Mouse (Mus musculus): ENCODE measurements at regions not wholly inside any gene's neighbourhood (a gene's known extent, or its start where the extent isn't known, plus 50 kb on each side); places are given as distances from the start of the nearest gene placed in this dataset.

- TF ChIP-seq CTCF (IDR thresholded peaks at IDR 0.05), result no peak
- no peak for ATAC-seq
- H3K27me3 ChIP-seq, result no peaks in the 10 kb centered on the region
- DNase-seq (ENCODE audit: low read depth, low spot score), result no peak
- ChIA-PET POLR2A (no interaction called here), CTCF (no interaction called here)
- in situ Hi-C loops (cut with MboI; ENCODE audit: low pct_unique_long_range_greater_than_20kb), result no loop called here
Measured at GRCm38 (mm10) chr12:70628384-70629365, 175.8 kb downstream of the Tmx1 start.

- CTCF ChIA-PET, result no interaction called here
- DNase-seq (ENCODE audit: low read depth, low spot score) (no peak), ATAC-seq (no peak)
- H3K27me3 ChIP-seq, result no peaks in the 10 kb centered on the region
- no peak for TF ChIP-seq CTCF (IDR thresholded peaks at IDR 0.05)
- in situ Hi-C loops (cut with MboI; ENCODE audit: low pct_unique_long_range_greater_than_20kb), result no loop called here
- POLR2A ChIA-PET, result no interaction called here
Measured at GRCm38 (mm10) chr12:70629371-70629770, 176.5 kb downstream of the Tmx1 start.

- in situ Hi-C loops (cut with MboI; ENCODE audit: low pct_unique_long_range_greater_than_20kb), result no loop called here
- POLR2A ChIA-PET, result no interaction called here
- TF ChIP-seq CTCF (IDR thresholded peaks at IDR 0.05), result no peak
- ATAC-seq, result no peak
- H3K27me3 ChIP-seq, result no peaks in the 10 kb centered on the region
- DNase-seq (ENCODE audit: low read depth, low spot score), result no peak
- CTCF ChIA-PET, result no interaction called here
Measured at GRCm38 (mm10) chr12:70631281-70631680, 178.4 kb downstream of the Tmx1 start.

GRCm38 (mm10) chr12:70633194-70633593, 180.3 kb downstream of the Tmx1 start:
- ATAC-seq (no peak), DNase-seq (ENCODE audit: low read depth, low spot score) (no peak)
- in situ Hi-C loops (cut with MboI; ENCODE audit: low pct_unique_long_range_greater_than_20kb), result no loop called here
- no peaks in the 10 kb centered on the region for H3K27me3 ChIP-seq
- TF ChIP-seq CTCF (IDR thresholded peaks at IDR 0.05), result no peak
- POLR2A ChIA-PET, result no interaction called here
- CTCF ChIA-PET, result no interaction called here

- ATAC-seq, result no peak
- H3K27me3 ChIP-seq, result no peaks in the 10 kb centered on the region
- DNase-seq (ENCODE audit: low read depth, low spot score), result no peak
- in situ Hi-C loops (cut with MboI; ENCODE audit: low pct_unique_long_range_greater_than_20kb), result no loop called here
- ChIA-PET POLR2A (no interaction called here), CTCF (no interaction called here)
- TF ChIP-seq CTCF (IDR thresholded peaks at IDR 0.05), result no peak
Measured at GRCm38 (mm10) chr12:70633622-70634365, 180.9 kb downstream of the Tmx1 start.

- no peak for TF ChIP-seq CTCF (IDR thresholded peaks at IDR 0.05)
- no peak for ATAC-seq
- ChIA-PET CTCF (no interaction called here), POLR2A (no interaction called here)
- H3K27me3 ChIP-seq, result no peaks in the 10 kb centered on the region
- in situ Hi-C loops (cut with MboI; ENCODE audit: low pct_unique_long_range_greater_than_20kb), result no loop called here
- DNase-seq (ENCODE audit: low read depth, low spot score), result no peak
Measured at GRCm38 (mm10) chr12:70635997-70636396, 183.1 kb downstream of the Tmx1 start.

GRCm38 (mm10) chr12:70640186-70640585, 185.1 kb upstream of the Frmd6 start:
- in situ Hi-C loops (cut with MboI; ENCODE audit: low pct_unique_long_range_greater_than_20kb), result no loop called here
- TF ChIP-seq CTCF (IDR thresholded peaks at IDR 0.05), result no peak
- H3K27me3 ChIP-seq, result no peaks in the 10 kb centered on the region
- ATAC-seq (no peak), DNase-seq (ENCODE audit: low read depth, low spot score) (no peak)
- ChIA-PET CTCF (no interaction called here), POLR2A (no interaction called here)

GRCm38 (mm10) chr12:70644910-70645309, 180.4 kb upstream of the Frmd6 start:
- DNase-seq (ENCODE audit: low read depth, low spot score), result no peak
- ATAC-seq, result no peak
- no peak for TF ChIP-seq CTCF (IDR thresholded peaks at IDR 0.05)
- ChIA-PET CTCF (no interaction called here), POLR2A (no interaction called here)
- in situ Hi-C loops (cut with MboI; ENCODE audit: low pct_unique_long_range_greater_than_20kb), result no loop called here
- H3K27me3 ChIP-seq, result no peaks in the 10 kb centered on the region

- ATAC-seq, result no peak
- no peak for TF ChIP-seq CTCF (IDR thresholded peaks at IDR 0.05)
- DNase-seq (ENCODE audit: low read depth, low spot score), result no peak
- ChIA-PET CTCF (no interaction called here), POLR2A (no interaction called here)
- H3K27me3 ChIP-seq, result no peaks in the 10 kb centered on the region
- in situ Hi-C loops (cut with MboI; ENCODE audit: low pct_unique_long_range_greater_than_20kb), result no loop called here
Measured at GRCm38 (mm10) chr12:70645407-70645806, 179.9 kb upstream of the Frmd6 start.

GRCm38 (mm10) chr12:70647516-70647915, 177.8 kb upstream of the Frmd6 start:
- in situ Hi-C loops (cut with MboI; ENCODE audit: low pct_unique_long_range_greater_than_20kb), result no loop called here
- H3K27me3 ChIP-seq, result no peaks in the 10 kb centered on the region
- ChIA-PET CTCF (no interaction called here), POLR2A (interaction anchor here (0.9 kb wide), 1 partner anchor 34 kb away, joined by 3 read pairs; no protein-coding TSS in a partner anchor)
- TF ChIP-seq CTCF (IDR thresholded peaks at IDR 0.05), result no peak
- ATAC-seq, result no peak
- DNase-seq (ENCODE audit: low read depth, low spot score), result no peak

GRCm38 (mm10) chr12:70648179-70648811, 177.0 kb upstream of the Frmd6 start:
- ChIA-PET POLR2A (interaction anchor here (0.9 kb wide), 1 partner anchor 34 kb away, joined by 3 read pairs; no protein-coding TSS in a partner anchor), CTCF (no interaction called here)
- ATAC-seq, result no peak
- H3K27me3 ChIP-seq, result no peaks in the 10 kb centered on the region
- no peak for TF ChIP-seq CTCF (IDR thresholded peaks at IDR 0.05)
- in situ Hi-C loops (cut with MboI; ENCODE audit: low pct_unique_long_range_greater_than_20kb), result no loop called here
- DNase-seq (ENCODE audit: low read depth, low spot score), result no peak
